Mouse (Mus musculus) forebrain, embryonic 13.5 days (tissue): Measurements from ENCODE around the gene Clec2i. TPM values are rescaled to one million over a fixed set of nuclear protein-coding genes. Genes with fewer than 3 reads are reported as not detected.
"Not testable (repeated sequence)": the region's sequence is repeated elsewhere in the genome, so short reads cannot be mapped to it uniquely, and the experiment has no call there.

Experiments
- ATAC-seq: fragments of 200-750 bp; cut with Nextera tagmentation; 2 replicates; pipeline ENCODE4 v1.8.0; 2017
- H3K27ac ChIP-seq: fragments of 300-500 bp; sonication (generic); 2 replicates; pipeline ENCODE4 v1.5.1; 2015; ENCODE audit warnings: inconsistent platforms, mild to moderate bottlenecking, moderate library complexity
- H3K27me3 ChIP-seq: fragments of 300-500 bp; sonication (generic); 2 replicates; pipeline ENCODE4 v1.6.1; 2015; ENCODE audit warnings: mild to moderate bottlenecking, inconsistent platforms
- H3K36me3 ChIP-seq: fragments of 300-500 bp; sonication (generic); 2 replicates; pipeline ENCODE4 v1.6.1; 2015; ENCODE audit warnings: mild to moderate bottlenecking, inconsistent platforms; ENCODE audit not compliant: poor library complexity, severe bottlenecking
- H3K4me1 ChIP-seq: fragments of 300-500 bp; sonication (generic); 2 replicates; pipeline ENCODE4 v1.6.1; 2015; ENCODE audit warnings: inconsistent platforms
- H3K4me2 ChIP-seq: fragments of 300-500 bp; sonication (generic); 2 replicates; pipeline ENCODE4 v1.6.1; 2015; ENCODE audit warnings: inconsistent platforms, mild to moderate bottlenecking, moderate library complexity
- H3K4me3 ChIP-seq: fragments of 300-500 bp; sonication (generic); 2 replicates; pipeline ENCODE4 v1.5.1; 2015; ENCODE audit warnings: mild to moderate bottlenecking, inconsistent platforms
- H3K9ac ChIP-seq: fragments of 300-500 bp; sonication (generic); 2 replicates; pipeline ENCODE4 v1.6.1; 2015; ENCODE audit warnings: mild to moderate bottlenecking, inconsistent platforms
- H3K9me3 ChIP-seq: fragments of 300-500 bp; sonication (generic); replicated peaks from 2 replicates; pipeline ENCODE4 v1.6.1; 2016; ENCODE audit warnings: inconsistent platforms
- WGBS: fragments of 180-500 bp; shearing (Covaris S2); methylation state at CpG from one replicate; pipeline ENCODE4 v1.1.7; 2015; 5-methylcytosine and 5-hydroxymethylcytosine counted together
- polyA plus RNA-seq: library from polyadenylated mRNA; unstranded; fragments of >200 nt; fragmentation: Nextera tagmentation; extraction: Ambion mirVana; gene quantifications from 2 replicates; pipeline ENCODE4 v1.2.1, GENCODE M21; 2015

The Clec2i gene
- polyA plus RNA-seq, 1 experiment from 2014 or later = not detected

GRCm38 (mm10) chr6:128868861-128869260, 18.5 kb upstream of the Clec2i start:
- WGBS = 2% methylated on average over 3 of the region's 3 CpGs
- no peak overlapping the region for H3K4me3 ChIP-seq
- no peak for ATAC-seq

GRCm38 (mm10) chr6:128871910-128872610, 15.3 kb upstream of the Clec2i start:
- no peak overlapping the region for H3K4me2 ChIP-seq
- no peak overlapping the region for H3K27ac ChIP-seq
- no peak overlapping the region for H3K4me3 ChIP-seq
- no peak for ATAC-seq
- H3K9me3 ChIP-seq = no peaks in the 10 kb centered on the region; the same call in 1 of the 2 replicates
- WGBS = 86% methylated on average over 1 of the region's 1 CpGs
- H3K4me1 ChIP-seq = no peaks in the 10 kb centered on the region
- H3K36me3 ChIP-seq = no peaks in the 10 kb centered on the region
- no peaks in the 10 kb centered on the region for H3K27me3 ChIP-seq
- no peak overlapping the region for H3K9ac ChIP-seq

More at GRCm38 (mm10) chr6:128868861-128869260, 18.5 kb upstream of the Clec2i start:
- Histone ChIP-seq H3K36me3 (no peaks in the 10 kb centered on the region), H3K27ac (no peak overlapping the region), H3K9me3 (no peaks in the 10 kb centered on the region), H3K27me3 (no peaks in the 10 kb centered on the region), H3K4me1 (no peaks in the 10 kb centered on the region), H3K9ac (no peak overlapping the region), H3K4me2 (no peak overlapping the region)

- Histone ChIP-seq H3K36me3 (no peaks in the 10 kb centered on the region), H3K9ac (no peak overlapping the region), H3K4me2 (no peak overlapping the region), H3K4me1 (no peaks in the 10 kb centered on the region), H3K27ac (no peak overlapping the region), H3K4me3 (no peak overlapping the region), H3K9me3 (no peaks in the 10 kb centered on the region), H3K27me3 (no peaks in the 10 kb centered on the region)
- no peak for ATAC-seq
- WGBS = 89% methylated on average over 5 of the region's 5 CpGs
These were observed 1.4 kb downstream of the Clec2i start for GRCm38 (mm10) chr6:128888834-128889233.

- ATAC-seq = no peak
- Histone ChIP-seq H3K9ac (no peak within 1 kb of the TSS), H3K27me3 (no peaks in the 10 kb centered on the region), H3K4me2 (no peak within 1 kb of the TSS), H3K4me3 (no peak within 1 kb of the TSS), H3K27ac (no peak within 1 kb of the TSS), H3K36me3 (no peaks in the 10 kb centered on the region), H3K4me1 (no peaks in the 10 kb centered on the region), H3K9me3 (no peaks in the 10 kb centered on the region)
- 73% methylated on average over 2 of the region's 2 CpGs for WGBS
These were observed 3.6 kb downstream of the Clec2i start, which contains the start of gene BC035044 for GRCm38 (mm10) chr6:128890948-128891355. Gene BC035044 (minus strand): TSS chr6:128891126.

GRCm38 (mm10) chr6:128895404-128896001, 8.1 kb downstream of the Clec2i start:
- Histone ChIP-seq H3K27ac (no peak overlapping the region), H3K9ac (no peak overlapping the region), H3K4me1 (no peaks in the 10 kb centered on the region), H3K36me3 (no peaks in the 10 kb centered on the region), H3K27me3 (no peaks in the 10 kb centered on the region), H3K4me3 (no peak overlapping the region), H3K9me3 (no peaks in the 10 kb centered on the region), H3K4me2 (no peak overlapping the region)
- WGBS = 81% methylated on average over 3 of the region's 3 CpGs
- ATAC-seq = no peak

GRCm38 (mm10) chr6:128900044-128900443, 12.7 kb downstream of the Clec2i start:
- 88% methylated on average over 2 of the region's 2 CpGs for WGBS

GRCm38 (mm10) chr6:128900796-128901552, 13.6 kb downstream of the Clec2i start:
- not testable (repeated sequence) for H3K9me3 ChIP-seq, H3K4me1 ChIP-seq, H3K27ac ChIP-seq, H3K4me2 ChIP-seq, H3K36me3 ChIP-seq, H3K9ac ChIP-seq, H3K4me3 ChIP-seq, ATAC-seq, H3K27me3 ChIP-seq
- WGBS = 90% methylated on average over 6 of the region's 6 CpGs

More at GRCm38 (mm10) chr6:128900044-128900443, 12.7 kb downstream of the Clec2i start:
- no peak for ATAC-seq
- Histone ChIP-seq H3K4me3 (no peak overlapping the region), H3K27me3 (no peaks in the 10 kb centered on the region), H3K4me1 (no peaks in the 10 kb centered on the region), H3K36me3 (no peaks in the 10 kb centered on the region), H3K27ac (no peak overlapping the region), H3K9me3 (no peaks in the 10 kb centered on the region), H3K9ac (no peak overlapping the region), H3K4me2 (no peak overlapping the region)

GRCm38 (mm10) chr6:128913598-128914254, 26.3 kb downstream of the Clec2i start:
- Histone ChIP-seq H3K9me3 (no peaks in the 10 kb centered on the region; the same call in 1 of the 2 replicates), H3K9ac (no peak overlapping the region), H3K4me3 (no peak overlapping the region), H3K27me3 (no peaks in the 10 kb centered on the region), H3K36me3 (no peaks in the 10 kb centered on the region), H3K4me1 (no peaks in the 10 kb centered on the region), H3K27ac (no peak overlapping the region), H3K4me2 (no peak overlapping the region)
- WGBS = 85% methylated on average over 2 of the region's 2 CpGs
- ATAC-seq = no peak

GRCm38 (mm10) chr6:128917322-128917721, 29.9 kb downstream of the Clec2i start:
- WGBS = 92% methylated on average over 2 of the region's 2 CpGs
- Histone ChIP-seq H3K9me3 (no peaks in the 10 kb centered on the region), H3K27me3 (no peaks in the 10 kb centered on the region), H3K27ac (no peak overlapping the region), H3K9ac (no peak overlapping the region), H3K36me3 (no peaks in the 10 kb centered on the region), H3K4me3 (no peak overlapping the region), H3K4me1 (no peaks in the 10 kb centered on the region), H3K4me2 (no peak overlapping the region)
- ATAC-seq = no peak

GRCm38 (mm10) chr6:128933050-128933449, 45.7 kb downstream of the Clec2i start:
- H3K4me1 ChIP-seq = 0 out of 2 replicates have a peak, but pooled peaks cover 4% of the 10 kb centered on the region
- no peak overlapping the region for H3K27ac ChIP-seq
- H3K9me3 ChIP-seq = no peaks in the 10 kb centered on the region
- no peaks in the 10 kb centered on the region for H3K36me3 ChIP-seq
- WGBS = 82% methylated on average over 2 of the region's 2 CpGs
- H3K9ac ChIP-seq = no peak overlapping the region
- no peaks in the 10 kb centered on the region for H3K27me3 ChIP-seq
- no peak overlapping the region for H3K4me2 ChIP-seq
- no peak for ATAC-seq
- H3K4me3 ChIP-seq = no peak overlapping the region

GRCm38 (mm10) chr6:128934081-128934480, 46.7 kb downstream of the Clec2i start, which contains the start of gene Clec2g:
Gene Clec2g (plus strand): TSS chr6:128934381.
- H3K4me3 ChIP-seq, H3K27me3 ChIP-seq, H3K27ac ChIP-seq, H3K36me3 ChIP-seq, H3K4me2 ChIP-seq, H3K9me3 ChIP-seq, H3K9ac ChIP-seq, ATAC-seq, H3K4me1 ChIP-seq: not testable (repeated sequence)
- WGBS = 97% methylated on average over 4 of the region's 4 CpGs
